Mouse (Mus musculus): ENCODE measurements around the gene Bloc1s1.

DNA sequence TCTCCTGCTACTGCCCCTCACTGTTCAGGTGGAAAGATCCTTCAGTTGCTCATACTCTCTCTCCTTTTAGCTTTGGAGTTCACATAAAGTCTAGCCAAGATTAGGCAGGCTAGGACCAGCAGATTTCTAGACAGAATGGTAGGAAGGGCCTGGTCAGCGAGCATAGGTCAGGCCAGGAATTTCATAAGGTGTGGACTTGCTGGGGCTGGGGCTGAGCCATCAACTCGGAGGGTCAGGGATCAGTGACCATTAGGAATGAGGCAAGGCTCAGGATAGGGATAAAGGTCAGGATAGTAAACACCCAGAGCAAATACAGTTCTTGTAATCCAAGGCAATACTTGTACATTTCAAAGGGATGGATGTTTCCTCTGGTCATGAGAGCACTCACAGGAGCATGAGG lies 41.1 kb upstream of the Bloc1s1 start:
- TF ChIP-seq CTCF (IDR thresholded peaks at IDR 0.05; ENCODE audit: borderline replicate concordance, extremely low read depth, insufficient read depth, insufficient read length), result no peak
- no peak for TF ChIP-seq POLR2A (IDR thresholded peaks at IDR 0.05; ENCODE audit: borderline replicate concordance, extremely low read depth, insufficient read depth, insufficient read length, poor library complexity, severe bottlenecking)

Data from brain, embryonic 14.5 days (tissue).